Mouse (Mus musculus) cerebellum, postnatal 36 days (tissue): ENCODE results near the gene Nr2e1.

ENCODE experiments used
- DNase-seq, 2 experiments: peaks; one replicate each; pipeline ENCODE4 v3.0.0; 2021 to 2022; ENCODE audit warnings: mixed read lengths in 2 of 2

The Nr2e1 gene

DNA sequence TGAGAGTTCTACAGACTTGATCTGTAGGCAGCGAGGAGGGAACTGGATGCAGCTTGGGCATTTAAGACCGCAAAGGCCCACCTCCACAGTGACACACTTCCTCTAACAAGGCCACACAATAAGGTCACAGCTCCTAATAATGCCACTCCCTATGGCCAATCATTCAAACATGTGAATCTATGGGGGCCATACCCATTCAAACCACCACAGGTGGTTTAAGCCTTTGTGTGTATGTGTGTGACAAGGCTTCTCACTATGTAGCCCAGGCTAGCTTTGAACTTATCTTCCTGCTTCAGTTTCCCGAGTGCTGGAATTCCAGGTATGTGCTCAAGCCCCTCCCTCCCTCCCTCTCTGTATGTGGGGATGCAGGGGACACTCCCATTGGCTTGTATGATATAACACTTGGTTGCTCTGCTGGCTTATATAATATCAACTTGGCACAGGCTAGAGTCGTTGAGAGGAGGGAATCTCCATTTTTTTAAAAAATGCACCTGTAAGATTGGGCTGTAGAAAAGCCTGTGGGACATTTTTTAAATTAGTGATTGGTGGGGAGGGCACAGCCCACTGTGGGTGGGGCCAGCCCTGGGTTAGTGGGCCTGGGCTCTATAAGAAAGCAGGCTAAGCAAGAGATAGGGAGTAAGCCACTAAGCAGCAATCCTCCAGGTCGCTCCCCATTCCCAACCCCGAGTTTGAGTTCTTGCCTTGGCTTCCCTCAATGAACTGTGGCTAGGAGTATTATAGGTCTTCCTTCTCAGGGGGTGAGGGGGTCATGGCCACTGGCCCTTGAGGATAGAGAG, 37.5 kb downstream of the Nr2e1 start:
- no peak for DNase-seq

DNA sequence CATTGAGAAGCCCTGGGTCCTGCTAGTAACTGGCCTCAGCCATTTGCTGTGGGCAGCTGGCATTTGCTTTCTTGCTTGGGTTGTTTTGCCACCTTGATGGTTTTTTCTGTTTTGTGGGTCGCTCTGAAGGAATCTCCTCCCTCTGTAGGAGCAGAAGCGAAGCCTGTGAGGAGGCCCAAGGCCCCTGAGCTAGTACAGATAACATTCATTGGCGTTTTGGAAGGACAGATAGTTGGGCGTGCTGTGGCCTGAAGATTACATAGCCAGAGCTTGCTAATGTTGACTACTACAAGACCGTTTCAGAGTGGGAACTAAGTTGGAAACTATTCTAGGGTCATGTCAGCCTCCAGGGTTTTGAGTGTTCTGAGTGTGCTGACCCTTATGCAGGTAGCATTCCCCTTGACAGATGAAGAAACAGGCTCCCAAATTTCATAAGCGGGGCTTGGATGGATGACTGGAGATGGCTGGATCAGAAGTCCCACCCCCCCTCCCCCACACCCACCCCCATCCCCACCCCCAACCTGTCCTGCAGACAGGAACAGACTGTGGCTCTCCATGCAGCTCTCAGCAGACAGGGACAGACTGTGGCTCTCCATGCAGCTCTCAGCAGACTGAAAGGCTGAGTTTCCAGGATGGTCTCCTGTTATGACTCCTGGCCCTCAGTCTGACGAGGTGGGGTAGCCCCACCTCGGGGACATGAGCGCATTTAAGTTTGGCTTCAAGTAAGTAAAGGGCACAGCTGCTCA, 45.7 kb downstream of the Nr2e1 start:
- no peak for DNase-seq

DNA sequence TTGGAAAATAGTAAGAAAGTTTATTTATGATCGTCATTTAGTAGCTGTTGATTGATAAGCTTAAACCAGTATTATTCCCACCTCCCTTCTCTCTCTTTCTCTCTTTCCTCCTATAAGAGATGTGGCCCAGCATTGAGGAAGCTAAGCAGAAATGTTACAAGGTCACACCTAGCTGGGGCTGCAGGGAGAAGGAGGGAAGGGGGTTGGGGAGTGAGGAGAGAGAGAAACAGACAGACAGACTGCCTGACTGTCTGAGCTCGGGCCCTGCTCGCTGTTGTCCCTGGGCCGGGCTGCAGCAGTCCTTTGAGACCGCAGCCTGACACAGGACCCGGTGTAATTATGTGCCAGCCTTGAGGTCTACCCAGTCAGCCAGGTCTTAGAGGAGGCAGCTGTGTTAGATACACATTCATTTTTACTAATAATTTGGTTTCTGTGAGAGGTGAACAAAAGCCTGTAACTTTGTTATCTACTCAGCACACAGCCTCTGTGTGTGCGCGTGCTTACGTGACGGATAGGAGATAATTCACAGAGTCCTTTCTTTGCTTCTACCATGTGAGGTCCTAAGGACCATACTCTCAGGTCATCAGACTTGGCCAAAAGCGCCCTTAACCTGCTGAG, 49.5 kb downstream of the Nr2e1 start:
- no peak for DNase-seq

DNA sequence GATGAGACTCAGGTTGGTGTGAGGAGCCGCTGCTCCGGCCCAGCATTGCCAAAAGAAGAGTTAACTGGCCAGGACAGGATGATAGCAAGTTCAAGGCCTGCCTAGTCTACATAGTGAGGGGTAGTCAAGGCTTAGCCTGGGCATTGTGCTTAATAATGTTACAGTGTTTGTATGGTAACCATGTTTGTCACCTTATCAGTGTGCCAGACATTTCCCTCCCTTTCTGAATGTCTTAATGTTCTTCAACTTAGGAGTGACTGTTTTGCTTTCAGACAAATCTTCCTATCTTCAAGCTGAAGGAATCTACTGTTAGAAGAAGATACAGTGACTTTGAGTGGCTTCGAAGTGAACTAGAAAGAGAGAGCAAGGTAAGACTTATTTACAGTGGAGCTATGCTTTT, 57.8 kb downstream of the Nr2e1 start:
- DNase-seq = no peak

DNA sequence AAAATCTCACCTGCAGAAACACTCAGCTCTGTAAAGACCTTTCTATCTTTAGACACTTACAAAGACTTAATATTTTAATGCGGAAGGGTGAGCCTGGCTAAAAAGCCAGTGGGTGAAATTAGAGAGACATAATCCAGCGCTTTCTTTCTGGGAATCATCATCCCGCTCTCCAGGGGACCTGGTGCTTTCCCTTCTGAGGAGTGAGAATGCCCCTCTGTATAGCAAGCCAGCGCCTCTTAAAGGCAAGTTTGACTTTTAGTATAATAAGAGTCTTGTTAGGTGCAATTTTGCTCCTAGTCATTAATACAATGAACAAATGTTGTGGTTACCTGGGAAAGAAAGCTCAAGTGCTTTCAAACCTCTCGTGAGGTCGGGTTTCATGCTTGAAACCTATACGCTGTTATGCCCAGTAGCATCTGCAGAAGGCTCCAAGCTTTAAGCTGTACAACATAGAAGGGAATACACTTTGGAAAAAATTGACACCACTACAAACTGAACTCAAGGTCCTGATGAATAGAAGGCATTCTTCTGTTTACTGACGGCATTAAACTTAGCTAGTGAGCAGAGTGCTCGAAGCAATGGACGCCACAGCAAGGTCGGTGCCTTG, 59.8 kb downstream of the Nr2e1 start:
- DNase-seq = no peak

DNA sequence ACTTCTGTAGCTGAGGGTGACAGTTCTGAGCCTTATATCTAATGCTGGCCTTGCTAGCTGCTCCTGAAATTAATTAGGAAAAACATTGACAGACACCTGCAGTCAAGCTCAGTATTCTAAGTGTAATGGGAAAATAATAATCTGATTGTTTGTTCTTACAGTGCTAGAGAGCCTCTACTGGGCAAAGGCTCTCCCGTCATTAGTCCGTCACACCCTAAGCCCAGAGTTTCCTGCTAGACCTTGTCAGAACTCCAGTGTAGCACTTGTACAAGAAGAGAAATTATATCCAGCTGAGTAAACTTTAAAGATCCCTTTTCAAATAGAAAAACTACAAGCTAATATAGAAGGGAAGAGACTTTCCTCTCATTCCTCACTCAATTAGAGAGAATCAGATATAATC, 60.5 kb downstream of the Nr2e1 start:
- no peak for DNase-seq

DNA sequence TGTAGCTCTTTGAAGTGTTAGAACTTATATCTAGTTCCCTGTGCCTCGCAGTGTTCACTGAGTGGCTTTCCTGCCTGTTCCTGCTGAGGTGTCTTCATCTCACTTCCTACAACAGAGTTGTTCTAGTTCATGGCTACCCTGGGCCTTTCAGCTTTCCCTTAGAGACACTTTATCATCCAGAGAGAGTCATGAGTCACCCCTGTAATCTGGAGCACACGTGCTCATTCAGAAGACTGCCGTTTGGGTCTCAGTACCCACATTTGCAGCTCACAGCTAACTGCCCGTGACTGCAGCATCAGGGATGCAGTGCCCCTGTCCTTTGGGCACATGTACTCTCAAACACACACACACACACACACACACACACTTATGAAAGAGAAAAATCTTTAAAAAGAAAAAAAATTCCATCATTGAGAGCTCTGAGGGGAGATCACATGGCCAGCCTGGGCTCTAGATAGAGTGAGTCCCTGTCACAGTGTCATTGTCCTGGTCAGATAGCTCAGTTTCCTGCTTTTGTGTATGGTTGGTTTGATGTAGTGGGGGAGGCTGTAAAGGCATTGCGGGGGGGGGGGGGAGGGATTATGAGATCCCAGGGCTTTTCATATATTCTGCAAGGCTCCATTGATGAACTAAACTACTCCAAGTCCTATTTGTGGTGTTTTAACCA, 62.0 kb downstream of the Nr2e1 start:
- DNase-seq = no peak

DNA sequence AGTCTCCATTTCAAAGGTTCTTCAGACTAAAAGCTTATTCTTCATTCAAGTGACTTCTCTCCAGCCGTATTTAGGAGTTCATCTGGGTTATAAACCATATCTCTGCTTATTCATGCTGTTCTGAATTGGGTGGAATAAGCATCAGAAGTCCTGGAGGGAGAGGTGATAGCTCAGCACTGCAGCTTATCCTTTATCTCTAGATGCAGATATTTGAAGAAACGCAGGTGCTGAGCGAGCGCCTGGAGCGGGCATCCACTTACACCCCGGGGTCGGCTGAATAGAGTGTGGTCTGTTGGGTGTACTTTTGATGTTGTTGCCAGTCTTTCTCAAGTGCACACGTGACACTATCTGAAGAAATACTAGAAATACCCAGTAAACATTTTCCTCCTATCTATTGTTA, 65.1 kb downstream of the Nr2e1 start:
- no peak for DNase-seq

DNA sequence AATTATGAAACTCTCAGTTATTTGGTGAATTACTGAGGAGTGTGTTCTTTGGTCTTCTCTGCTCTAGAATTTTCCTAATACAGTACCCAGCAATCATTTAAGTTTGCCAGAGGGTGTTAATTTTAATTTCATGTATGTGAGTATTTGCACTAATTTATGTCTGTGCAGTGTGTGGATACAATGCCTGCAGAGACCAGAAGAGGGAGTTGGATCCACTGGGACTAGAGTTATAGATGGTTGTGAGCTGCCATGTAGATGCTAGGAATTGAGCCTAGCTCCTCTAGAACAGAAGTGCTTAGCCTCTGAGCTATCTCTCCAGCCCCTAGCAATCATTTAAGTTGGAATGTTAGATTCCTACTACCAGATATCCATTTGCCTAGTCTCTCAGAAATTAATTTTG, 69.3 kb downstream of the Nr2e1 start:
- no peak for DNase-seq
